Mouse (Mus musculus) brain, embryonic 18.5 days (tissue): ENCODE data around the gene Abcb8.

ENCODE experiments used
- DNase-seq: peaks from one replicate; pipeline ENCODE4 v3.0.0-alpha.2; 2012; ENCODE audit warnings: low read depth, low spot score

The Abcb8 gene

DNA sequence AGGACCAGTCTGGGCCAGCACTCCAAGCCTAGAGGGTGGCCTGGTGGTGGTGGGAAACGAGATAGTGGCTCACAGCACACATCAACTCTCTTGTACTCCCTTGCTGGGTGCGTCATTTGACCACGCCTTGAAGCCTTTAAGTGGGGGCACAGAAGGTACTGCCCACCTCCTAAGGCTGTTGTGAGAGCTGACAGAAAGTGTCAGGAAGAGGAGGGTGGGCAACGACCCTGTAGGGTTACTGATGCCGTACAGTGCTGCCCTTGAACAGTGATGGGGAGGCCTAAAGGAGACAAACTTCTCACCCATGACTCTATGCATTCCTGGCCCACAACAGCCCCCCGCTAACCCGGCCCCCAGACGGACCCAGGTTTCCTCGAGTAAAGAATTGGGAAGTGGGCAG is 27.0 kb upstream of the Abcb8 start:
- no peak for DNase-seq

DNA sequence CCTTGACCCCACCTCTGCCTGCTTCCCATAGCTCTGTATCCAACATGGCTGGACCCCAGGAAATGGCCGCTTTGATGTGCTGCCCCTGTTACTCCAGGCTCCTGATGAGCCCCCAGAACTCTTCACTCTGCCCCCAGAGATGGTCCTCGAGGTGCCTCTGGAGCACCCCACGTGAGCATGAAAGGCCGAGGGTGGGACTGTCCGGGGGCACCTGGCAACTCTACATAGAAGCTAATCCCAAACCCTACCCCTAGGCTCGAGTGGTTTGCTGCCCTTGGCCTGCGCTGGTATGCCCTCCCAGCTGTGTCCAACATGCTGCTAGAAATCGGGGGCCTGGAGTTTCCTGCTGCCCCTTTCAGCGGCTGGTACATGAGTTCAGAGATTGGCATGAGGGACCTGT is 23.7 kb upstream of the Abcb8 start:
- DNase-seq = no peak

DNA sequence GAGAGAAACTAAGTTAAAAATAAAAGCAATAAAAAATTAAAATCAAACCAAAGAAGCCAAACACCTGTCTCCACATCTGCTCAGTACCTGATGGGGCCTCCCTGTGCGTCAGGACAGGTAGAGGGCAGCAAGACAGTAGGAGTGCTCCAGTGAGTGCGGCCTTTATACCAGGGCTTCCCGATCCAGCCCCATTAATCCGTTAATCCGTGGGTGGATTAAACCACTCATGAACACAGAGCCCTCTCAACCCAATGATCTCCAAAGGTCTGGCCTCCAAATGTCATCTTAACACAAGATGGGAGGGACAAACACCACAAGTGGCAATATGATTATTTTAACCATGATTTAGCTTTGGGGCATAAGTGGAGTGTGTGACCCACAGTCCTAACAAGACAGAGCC is 19.7 kb upstream of the Abcb8 start:
- no peak for DNase-seq

DNA sequence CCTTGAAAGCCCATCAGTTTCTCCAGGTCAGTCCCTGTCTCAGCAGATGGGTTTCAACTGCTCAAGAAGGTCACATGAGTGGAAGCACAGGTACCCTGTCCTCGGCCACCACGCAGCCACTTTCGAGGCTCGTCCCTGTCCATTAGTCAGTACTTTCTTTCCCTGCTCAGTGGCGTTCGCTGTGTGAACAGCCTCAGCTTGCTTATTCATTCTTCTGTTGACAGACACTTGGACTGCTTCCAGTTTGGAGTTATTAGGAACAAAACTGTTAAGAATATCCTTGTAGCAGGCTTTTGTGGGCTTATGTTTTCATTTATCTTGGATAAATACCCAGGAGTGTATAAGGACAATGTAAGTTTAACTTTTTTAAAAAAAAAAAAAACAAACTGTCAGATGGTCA is 19.2 kb upstream of the Abcb8 start:
- DNase-seq = no peak

DNA sequence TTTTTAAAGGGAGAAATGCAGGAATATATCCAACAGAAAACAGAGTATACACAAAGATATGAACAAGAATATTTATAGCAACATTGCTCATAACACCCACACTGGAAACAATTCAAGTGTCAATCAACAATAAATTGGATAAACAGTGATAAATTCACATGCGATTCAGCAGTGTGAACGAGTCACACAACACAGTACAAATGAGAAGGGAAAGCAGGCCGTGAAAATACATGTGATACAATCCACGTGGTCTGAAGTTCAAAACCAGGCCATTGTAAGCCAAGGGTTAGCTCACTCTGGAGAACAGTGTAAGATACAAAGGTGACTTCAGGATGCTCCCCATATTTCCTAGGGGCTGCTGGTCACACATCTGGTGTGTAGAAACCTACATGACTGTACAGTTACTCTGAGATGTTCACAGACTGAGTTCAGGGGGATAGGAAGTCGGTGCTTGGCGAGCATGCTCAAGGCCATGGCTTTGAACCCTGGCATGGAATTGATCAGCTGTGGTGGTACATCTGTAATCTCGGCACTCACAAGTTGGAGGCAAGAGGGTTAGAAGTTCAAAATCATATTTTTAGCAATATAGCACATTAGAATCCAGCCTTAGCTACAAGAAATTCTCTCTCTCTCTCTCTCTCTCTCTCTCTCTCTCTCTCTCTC is 18.7 kb upstream of the Abcb8 start:
- no peak for DNase-seq

DNA sequence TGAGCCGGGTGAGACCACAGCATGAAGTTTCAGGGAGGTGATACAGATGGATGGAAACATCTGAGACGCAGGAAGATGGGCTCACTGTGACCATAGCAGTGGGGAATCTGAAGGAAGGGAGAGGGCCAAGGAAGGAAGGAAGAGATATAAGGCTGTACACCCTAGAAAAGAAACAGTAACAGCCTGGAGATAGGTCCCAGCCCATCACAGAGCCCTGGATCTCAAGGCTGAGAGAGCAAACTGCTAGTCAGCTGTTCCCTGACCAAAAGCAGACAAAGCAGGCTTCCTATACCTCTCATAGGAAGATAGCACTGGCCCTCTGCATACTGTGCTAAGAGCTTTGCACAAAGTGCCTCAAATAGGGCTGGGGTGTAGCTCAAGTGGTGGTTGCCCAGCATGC is 14.8 kb upstream of the Abcb8 start:
- no peak for DNase-seq

DNA sequence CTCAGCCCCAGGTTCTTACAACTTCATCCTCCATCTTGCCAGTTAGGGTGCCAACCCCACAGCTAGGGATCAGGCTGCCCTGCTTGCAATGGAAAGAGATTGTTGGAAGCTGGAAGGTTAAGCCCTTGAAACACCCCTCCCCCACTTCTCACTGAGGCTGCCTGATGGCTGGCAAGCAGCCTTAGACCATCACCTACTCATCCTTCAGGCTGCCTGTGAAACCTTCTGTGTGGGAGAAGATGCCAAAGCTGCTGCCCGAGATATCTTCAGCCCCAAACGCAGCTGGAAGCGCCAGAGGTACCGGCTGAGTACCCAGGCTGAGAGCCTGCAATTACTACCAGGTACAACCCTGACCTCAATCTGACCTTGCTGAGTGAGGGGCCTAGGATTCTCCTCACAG is 14.0 kb upstream of the Abcb8 start:
- DNase-seq = no peak

DNA sequence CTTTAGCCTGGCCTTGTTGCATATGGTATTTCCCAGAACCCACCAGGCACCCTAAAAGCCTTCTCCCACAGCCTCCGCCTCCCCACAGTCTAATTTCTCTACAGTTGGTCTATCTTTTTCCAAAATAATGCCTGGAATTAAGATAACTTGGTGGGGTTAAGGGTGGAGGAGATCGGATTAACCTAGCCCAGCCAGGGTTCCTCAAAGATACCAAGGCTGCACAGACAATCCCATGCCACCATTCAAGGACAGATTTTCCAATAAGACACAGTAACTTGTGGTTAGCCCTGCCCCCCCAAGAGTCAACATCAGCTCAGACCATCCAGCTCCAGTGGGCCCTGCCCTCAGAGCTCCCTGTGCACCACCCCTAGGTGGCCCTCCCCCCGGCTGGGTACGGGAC is 13.0 kb upstream of the Abcb8 start:
- no peak for DNase-seq

DNA sequence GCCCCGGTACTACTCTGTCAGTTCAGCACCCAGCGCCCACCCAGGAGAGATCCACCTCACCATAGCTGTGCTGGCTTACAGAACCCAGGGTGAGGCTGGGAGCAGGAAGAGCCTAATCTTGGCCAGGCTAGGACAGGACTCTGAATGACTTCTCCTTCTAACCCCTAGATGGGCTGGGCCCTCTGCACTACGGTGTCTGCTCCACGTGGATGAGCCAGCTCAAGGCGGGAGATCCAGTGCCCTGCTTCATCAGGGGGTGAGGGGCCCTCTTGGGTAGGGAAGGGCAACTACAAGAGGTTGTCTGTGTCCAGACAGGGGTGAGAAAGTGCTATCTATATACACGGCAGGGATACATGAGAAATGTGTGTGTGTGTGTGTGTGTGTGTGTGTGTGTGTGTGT is 12.0 kb upstream of the Abcb8 start:
- no peak for DNase-seq

DNA sequence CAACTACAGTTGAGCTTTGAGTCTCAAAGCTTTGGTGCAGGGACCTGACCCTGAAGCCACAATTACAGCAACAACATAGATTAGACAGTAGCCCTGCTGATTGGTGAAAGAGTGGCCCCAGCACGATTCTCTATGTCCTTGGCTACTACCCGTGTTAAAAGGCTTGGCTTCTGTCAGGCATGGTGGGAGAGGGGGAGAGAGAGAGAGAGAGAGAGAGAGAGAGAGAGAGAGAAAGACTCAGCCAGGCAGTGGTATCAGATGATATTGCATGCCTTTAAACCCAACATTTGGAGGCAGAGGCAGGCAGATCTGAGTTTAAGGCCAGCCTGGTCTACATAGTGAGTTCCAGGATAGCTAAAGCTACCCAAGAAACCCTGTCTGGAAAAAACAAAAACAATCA is 11.5 kb upstream of the Abcb8 start:
- no peak for DNase-seq

DNA sequence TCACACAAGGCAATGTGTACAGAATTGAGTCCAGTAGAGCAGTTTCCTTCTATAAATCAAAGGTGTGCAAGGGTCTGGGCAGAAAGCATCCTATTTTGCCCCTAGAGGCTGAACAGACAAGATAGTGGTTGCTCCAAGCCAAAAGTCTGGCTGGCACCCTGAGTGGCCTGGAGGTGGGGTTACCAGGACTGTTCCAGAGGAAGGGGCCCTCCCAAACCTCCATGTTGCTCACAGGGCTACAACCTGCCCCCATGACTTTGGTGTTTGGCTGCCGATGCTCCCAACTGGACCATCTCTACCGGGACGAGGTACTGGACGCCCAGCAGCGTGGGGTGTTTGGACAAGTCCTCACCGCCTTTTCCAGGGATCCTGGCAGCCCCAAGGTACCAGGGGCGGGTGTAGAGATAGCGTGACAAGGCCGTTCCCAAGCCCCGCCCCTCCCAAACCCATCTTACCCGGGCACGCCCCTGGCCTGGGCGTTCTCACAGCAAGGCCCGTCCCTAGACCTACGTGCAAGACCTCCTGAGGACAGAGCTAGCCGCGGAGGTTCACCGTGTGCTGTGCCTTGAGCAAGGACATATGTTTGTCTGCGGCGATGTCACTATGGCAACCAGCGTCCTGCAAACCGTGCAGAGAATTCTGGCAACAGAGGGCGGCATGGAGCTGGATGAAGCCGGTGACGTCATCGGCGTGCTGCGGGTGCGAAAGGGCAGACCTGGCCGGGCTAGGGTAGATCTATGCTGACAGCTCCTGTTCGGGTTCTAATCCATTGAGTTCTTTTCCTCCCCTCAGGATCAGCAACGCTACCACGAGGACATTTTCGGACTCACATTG is 10.2 kb upstream of the Abcb8 start:
- peak; percentile 72 for DNase-seq

DNA sequence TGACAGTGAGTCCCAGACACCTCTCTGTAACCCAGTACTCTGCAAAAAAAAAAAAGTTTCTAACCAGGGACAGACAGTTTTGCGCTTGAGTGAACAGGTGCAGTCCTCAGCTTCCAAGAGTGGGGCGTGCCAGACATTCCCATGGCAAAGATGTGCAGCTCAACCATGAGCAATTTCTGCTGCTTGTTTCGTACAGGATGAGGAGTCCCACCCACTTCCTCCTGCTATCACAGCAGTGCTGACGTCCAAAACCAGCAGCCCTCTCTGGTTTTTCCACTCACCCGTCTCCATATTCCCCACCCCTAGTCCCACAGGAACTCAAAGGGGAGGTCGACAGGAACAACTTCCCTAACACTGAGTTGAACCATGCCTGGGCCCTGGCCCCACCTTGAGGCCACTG is 9.1 kb upstream of the Abcb8 start:
- no peak for DNase-seq

DNA sequence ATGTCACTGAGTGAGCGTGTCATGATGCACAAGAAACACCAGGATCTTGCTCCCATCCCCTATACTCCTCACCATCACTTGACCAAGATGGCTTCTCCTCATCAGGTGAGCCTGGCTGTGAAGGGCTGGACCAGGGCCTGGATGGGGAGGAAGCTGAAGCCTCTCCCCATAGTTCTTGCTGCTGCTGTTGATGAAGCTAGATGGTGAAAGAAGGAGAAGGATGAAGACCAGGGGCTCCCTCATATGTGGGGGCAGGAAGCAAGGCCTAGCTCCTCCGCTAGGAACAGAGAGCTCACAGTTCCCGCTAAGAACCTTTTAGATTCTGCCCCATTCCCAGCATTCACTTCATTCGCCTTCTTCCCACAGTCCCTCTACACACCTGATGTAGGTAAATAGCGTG is 8.1 kb upstream of the Abcb8 start:
- no peak for DNase-seq

DNA sequence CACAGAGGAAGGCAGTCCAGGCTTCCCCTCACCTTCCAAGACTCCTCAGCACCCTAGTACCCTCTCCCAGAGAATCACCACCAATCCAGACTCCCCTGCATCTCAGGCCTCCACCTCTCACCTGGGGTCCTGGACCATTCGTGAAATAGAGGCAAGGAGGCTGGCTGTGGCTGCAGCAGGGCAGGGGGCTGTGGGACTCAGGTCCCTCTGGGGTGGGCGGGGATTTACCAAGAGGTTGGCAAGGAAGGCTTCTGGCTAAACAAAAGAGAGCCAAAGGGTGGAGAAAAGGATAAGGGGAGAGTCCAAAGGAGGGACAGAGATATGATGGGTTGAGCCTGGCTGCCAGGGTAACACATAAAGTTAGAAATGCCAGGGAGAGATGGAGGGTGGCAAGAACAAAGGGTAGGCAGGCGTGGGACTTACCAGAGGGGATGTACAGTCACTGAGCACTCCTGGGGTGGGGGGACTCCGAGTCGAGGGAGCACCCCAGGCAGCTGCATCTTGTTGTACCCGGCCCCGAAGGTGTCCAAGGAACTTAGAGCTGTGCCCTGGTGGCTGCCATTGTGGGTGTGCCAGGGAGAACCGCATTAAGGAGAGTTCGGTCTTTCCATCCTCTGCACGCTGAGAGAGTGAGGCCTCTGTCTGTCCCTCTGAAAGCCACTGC is 7.4 kb upstream of the Abcb8 start:
- DNase-seq = no peak

DNA sequence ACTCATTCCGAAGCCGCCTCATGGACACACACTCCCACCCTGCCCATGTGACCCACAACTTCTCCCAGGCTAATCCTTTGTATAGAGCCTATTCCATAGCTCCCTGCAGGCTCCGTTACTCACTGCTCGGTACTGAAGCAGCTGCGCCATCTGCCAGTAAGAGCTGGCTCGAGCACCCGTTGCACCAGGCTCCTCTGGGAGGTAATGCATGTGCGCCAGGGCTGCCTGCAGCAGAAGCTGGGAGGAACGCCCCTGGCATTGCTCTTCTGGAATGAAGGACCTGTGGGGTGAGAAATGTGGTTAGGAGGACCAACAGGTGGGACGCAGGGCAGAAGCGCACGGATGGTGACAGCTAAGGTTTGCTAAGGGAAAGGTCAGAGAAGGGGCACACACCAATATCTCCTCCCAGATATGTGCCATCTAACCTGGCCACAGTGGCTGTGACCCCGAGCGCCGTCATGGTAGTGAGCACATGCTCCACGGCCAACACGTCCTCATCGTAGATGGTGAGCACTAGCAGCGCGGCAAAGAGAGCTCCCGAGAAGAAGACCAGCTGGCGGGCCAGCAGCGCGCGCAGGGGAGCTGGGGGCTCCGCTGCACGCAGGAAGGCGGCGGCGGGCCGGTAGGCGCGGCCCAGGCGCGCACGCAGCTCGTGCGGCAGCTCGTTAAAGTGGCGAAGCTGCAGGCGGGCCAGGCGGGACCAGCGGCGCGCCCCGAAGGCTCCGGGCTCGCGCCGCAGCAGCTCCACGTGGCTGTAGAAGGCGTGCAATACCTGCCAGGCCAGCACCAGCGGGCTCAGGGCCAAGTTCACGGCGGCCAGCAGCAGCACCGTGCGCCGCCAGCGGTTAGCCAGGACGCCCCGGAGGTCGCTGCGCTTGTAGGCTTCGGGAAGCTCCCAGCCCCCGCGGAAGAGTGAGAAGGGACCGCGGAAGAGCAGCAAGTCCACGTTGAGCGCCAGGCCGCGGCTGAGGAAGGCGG is 5.9 kb upstream of the Abcb8 start:
- DNase-seq = peak; percentile 46

DNA sequence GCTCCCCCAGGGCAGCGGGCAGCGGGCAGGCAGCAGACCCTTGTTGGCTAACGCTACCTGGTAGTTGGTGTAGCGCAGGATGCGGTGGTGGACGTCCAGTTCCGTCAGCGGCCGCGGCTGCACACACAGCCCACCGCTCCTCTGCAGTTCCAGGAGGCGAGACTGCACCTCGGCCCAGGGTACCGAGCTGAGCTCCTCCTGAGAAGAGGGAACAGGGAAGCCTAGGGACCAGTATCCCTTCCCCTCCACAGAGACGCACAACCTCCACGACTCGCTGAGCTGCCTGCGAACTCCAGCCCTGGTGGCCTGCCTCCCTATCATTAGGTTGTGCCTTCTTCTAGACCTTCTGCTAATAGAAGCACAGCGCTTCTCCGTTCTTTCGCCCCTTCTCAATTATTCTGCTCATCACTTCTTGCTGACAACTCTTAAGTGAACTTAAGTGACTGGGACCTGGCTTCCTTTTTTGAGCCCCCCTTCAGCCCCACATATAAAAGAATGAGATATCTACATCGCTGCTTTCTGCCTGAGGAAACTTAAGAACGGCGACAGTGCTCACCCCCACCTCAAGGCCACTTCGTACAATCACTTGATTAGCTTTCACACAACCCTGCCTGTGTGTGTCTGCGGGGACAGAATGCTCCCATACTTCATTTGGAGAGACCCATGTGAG is 5.1 kb upstream of the Abcb8 start:
- no peak for DNase-seq

DNA sequence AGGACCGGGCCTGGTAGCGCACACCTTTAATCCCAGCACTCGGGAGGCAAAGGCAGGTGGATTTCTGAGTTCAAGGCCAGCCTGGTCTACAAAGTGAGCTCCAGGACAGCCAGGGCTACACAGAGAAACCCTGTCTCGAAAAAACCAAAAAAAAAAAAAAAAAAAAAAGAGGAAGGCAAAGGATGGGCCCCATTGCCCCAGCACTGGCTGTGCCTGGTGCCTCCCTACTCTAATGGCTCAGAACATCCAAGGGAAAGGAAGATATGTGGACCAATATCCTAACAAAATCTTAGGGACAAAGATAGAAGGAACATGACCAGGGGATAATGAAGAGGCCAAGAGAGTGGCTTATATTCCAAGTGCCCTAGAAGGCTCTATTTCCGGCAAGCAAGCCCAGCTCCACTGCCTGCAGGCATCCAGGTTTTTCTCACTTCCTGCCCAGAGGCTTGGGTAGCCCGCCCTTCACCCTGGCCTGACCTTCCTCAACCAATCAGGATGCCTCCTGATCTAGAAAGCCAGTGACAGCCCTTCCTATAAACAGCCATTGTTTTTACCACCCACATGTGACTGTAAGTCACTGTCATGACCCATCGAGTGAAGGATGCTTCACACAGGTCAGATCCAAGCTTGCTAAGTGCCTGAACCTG is 4.3 kb upstream of the Abcb8 start:
- DNase-seq = no peak

DNA sequence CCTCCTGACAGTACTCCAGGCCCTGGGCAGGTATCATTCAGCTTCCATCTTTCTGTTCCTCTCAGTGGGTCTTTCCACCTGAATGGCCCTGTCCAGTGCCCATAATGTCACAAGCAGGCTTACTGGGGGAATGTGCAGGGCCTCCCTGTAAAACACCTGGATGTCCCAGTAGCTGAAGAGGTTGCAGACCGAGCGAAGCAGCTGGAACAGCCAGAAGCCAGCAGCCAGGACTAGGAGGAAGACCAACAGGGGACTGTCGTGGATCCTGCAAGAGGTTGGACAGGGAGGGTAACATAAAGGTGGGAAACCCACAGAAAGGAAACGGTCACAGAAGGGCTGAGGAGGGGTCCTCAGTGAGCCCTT is 3.8 kb upstream of the Abcb8 start:
- DNase-seq = no peak

DNA sequence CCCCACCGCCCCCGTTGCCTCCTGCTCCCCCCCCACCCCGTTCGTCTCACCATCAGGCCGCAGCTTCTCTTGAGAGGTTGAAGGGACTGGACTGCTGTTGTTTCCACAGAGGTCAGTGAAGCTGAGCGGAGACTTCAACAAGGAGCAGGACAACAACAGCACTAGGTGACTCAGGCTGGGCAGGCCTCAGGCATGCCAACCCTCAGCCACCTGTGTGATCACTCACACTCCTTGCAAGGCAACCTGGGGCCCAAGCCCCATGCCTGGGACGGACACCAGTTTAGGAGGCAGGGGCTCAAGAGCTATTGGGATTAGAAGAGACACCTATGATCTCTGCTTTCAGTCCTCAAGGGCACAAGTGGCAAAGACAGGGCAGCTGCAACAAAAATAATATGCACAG is 1.6 kb upstream of the Abcb8 start, which contains the start of gene Atg9b:
Gene Atg9b, minus strand, starts transcription at position 280 of the 400 bp plus-strand sequence.
- no peak for DNase-seq

DNA sequence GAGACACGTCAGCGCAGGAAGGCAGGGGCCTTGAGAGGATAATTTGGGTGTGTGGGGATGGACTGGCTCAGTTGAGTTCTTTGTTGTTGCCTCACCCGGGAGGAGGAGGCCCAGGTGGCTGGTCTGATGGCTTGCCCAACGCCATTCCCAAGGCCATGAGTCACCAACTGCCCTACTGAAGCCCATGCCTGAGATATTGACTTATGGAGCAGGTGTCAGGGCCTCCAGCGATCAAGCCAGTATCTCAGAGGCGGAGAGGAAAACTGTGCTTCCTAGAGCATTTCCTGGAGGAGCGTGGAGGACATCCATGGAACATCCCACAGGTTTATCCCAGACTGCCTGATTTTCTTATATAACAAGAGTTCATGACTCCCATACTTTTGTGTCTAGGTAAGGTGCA is 739 bp upstream of the Abcb8 start:
- DNase-seq = no peak
